Mouse (Mus musculus): ENCODE data around the gene H2afb3. TPM values are rescaled to one million over a fixed set of nuclear protein-coding genes. Genes with fewer than 3 reads are reported as not detected.
"Not testable (repeated sequence)": the region's sequence is repeated elsewhere in the genome, so short reads cannot be mapped to it uniquely, and the experiment has no call there.

H2afb3 gene
- not detected for total RNA-seq (2021)
- polyA plus RNA-seq (2012; rRNA removed), result not detected in 2 replicates
- long read RNA-seq, result 0 reads

- H3K9ac ChIP-seq (ENCODE audit: low read depth, low read length); H3K4me1 ChIP-seq (ENCODE audit: control insufficient read depth, insufficient read depth, low read length); H3K36me3 ChIP-seq (ENCODE audit: control insufficient read depth, insufficient read depth, low read length); intact Hi-C loops (cut with DNase I); H3K27ac ChIP-seq; DNase-seq; H3K4me3 ChIP-seq; H3K79me2 ChIP-seq (replicated peaks; ENCODE audit: control insufficient read depth, insufficient read depth, low read length); H3K27me3 ChIP-seq (ENCODE audit: control insufficient read depth, insufficient read depth, low read length): not testable (repeated sequence)
- WGBS, result 78% methylated on average over 9 of the region's 10 CpGs
These were observed at the start of gene H2afb3 for GRCm38 (mm10) chrX:120312995-120313394. Gene H2afb3 (minus strand): TSS chrX:120313095.

GRCm38 (mm10) chrX:120301469-120302175, 11.3 kb downstream of the H2afb3 start:
- Histone ChIP-seq H3K9ac (ENCODE audit: low read depth, low read length) (no peak overlapping the region), H3K27ac (no peak overlapping the region), H3K4me1 (ENCODE audit: control insufficient read depth, insufficient read depth, low read length) (no peaks in the 10 kb centered on the region), H3K27me3 (ENCODE audit: control insufficient read depth, insufficient read depth, low read length) (no peaks in the 10 kb centered on the region), H3K4me3 (no peak overlapping the region), H3K36me3 (ENCODE audit: control insufficient read depth, insufficient read depth, low read length) (no peaks in the 10 kb centered on the region), H3K79me2 (replicated peaks; ENCODE audit: control insufficient read depth, insufficient read depth, low read length) (no peaks in the 10 kb centered on the region)
- intact Hi-C loops (cut with DNase I), result no loop called here
- 42% methylated on average over 2 of the region's 2 CpGs for WGBS
- no peak for TF ChIP-seq POLR2A (IDR thresholded peaks at IDR 0.05; ENCODE audit: insufficient read depth, low read depth, low read length)
- no peak for TF ChIP-seq EP300 (IDR thresholded peaks at IDR 0.05; ENCODE audit: insufficient read depth, low read depth, low read length)
- no peak for TF ChIP-seq CTCF (IDR thresholded peaks at IDR 0.05)
- DNase-seq, result no peak

- Histone ChIP-seq H3K27ac (no peak overlapping the region), H3K36me3 (ENCODE audit: control insufficient read depth, insufficient read depth, low read length) (no peaks in the 10 kb centered on the region), H3K79me2 (replicated peaks; ENCODE audit: control insufficient read depth, insufficient read depth, low read length) (no peaks in the 10 kb centered on the region), H3K27me3 (ENCODE audit: control insufficient read depth, insufficient read depth, low read length) (peaks cover 2% of the 10 kb centered on the region; the same call in 1 of the 2 replicates), H3K4me1 (ENCODE audit: control insufficient read depth, insufficient read depth, low read length) (no peaks in the 10 kb centered on the region; the same call in 1 of the 2 replicates), H3K9ac (ENCODE audit: low read depth, low read length) (peak overlapping the region; percentile 41), H3K4me3 (peak overlapping the region; percentile 26; the same call in 1 of the 2 replicates)
- TF ChIP-seq CTCF (IDR thresholded peaks at IDR 0.05), result no peak
- no peak for TF ChIP-seq EP300 (IDR thresholded peaks at IDR 0.05; ENCODE audit: insufficient read depth, low read depth, low read length)
- no peak for TF ChIP-seq POLR2A (IDR thresholded peaks at IDR 0.05; ENCODE audit: insufficient read depth, low read depth, low read length)
- DNase-seq, result no peak
- intact Hi-C loops (cut with DNase I), result no loop called here
- 12% methylated on average over 39 of the region's 46 CpGs for whole genome bisulfite sequencing
These were observed 19.8 kb downstream of the H2afb3 start for GRCm38 (mm10) chrX:120292832-120293750.

- intact Hi-C loops (cut with DNase I), result no loop called here
- Histone ChIP-seq H3K27ac (no peak overlapping the region), H3K79me2 (replicated peaks; ENCODE audit: control insufficient read depth, insufficient read depth, low read length) (no peaks in the 10 kb centered on the region), H3K4me1 (ENCODE audit: control insufficient read depth, insufficient read depth, low read length) (no peaks in the 10 kb centered on the region; the same call in 1 of the 2 replicates), H3K36me3 (ENCODE audit: control insufficient read depth, insufficient read depth, low read length) (no peaks in the 10 kb centered on the region), H3K27me3 (ENCODE audit: control insufficient read depth, insufficient read depth, low read length) (peaks cover 2% of the 10 kb centered on the region; the same call in 1 of the 2 replicates), H3K4me3 (no peak overlapping the region), H3K9ac (ENCODE audit: low read depth, low read length) (no peak overlapping the region)
- TF ChIP-seq EP300 (IDR thresholded peaks at IDR 0.05; ENCODE audit: insufficient read depth, low read depth, low read length) (no peak), POLR2A (IDR thresholded peaks at IDR 0.05; ENCODE audit: insufficient read depth, low read depth, low read length) (no peak), CTCF (IDR thresholded peaks at IDR 0.05) (no peak)
- DNase-seq, result no peak
- WGBS, result 12% methylated on average over 13 of the region's 13 CpGs
These were observed 21.2 kb downstream of the H2afb3 start for GRCm38 (mm10) chrX:120291696-120292095.

- H3K9ac ChIP-seq (ENCODE audit: low read depth, low read length), result no peak overlapping the region
- H3K27me3 ChIP-seq (ENCODE audit: control insufficient read depth, insufficient read depth, low read length), result peaks cover 2% of the 10 kb centered on the region; the same call in 1 of the 2 replicates
- no peak overlapping the region for H3K4me3 ChIP-seq
- TF ChIP-seq POLR2A (IDR thresholded peaks at IDR 0.05; ENCODE audit: insufficient read depth, low read depth, low read length), result no peak
- no peak for TF ChIP-seq EP300 (IDR thresholded peaks at IDR 0.05; ENCODE audit: insufficient read depth, low read depth, low read length)
- no peak for TF ChIP-seq CTCF (IDR thresholded peaks at IDR 0.05)
- H3K36me3 ChIP-seq (ENCODE audit: control insufficient read depth, insufficient read depth, low read length), result no peaks in the 10 kb centered on the region
- DNase-seq, result no peak
- H3K79me2 ChIP-seq (replicated peaks; ENCODE audit: control insufficient read depth, insufficient read depth, low read length), result no peaks in the 10 kb centered on the region
- no peak overlapping the region for H3K27ac ChIP-seq
- no peaks in the 10 kb centered on the region; the same call in 1 of the 2 replicates for H3K4me1 ChIP-seq (ENCODE audit: control insufficient read depth, insufficient read depth, low read length)
- 13% methylated on average over 18 of the region's 18 CpGs for WGBS
- intact Hi-C loops (cut with DNase I), result no loop called here
These were observed 22.0 kb downstream of the H2afb3 start for GRCm38 (mm10) chrX:120290900-120291280.

Measured in heart, adult 2 months (tissue).